Mouse (Mus musculus) kidney, postnatal 14 days (tissue): ENCODE measurements around the gene Oosp1.

ENCODE experiments used
- DNase-seq: peaks from one replicate; pipeline ENCODE4 v3.0.0; 2022; ENCODE audit warnings: mixed read lengths

Gene Oosp1

GRCm38 (mm10) chr19:11690839-11691238 lies at the start of gene Oosp1:
TSS of gene Oosp1 (minus strand) at chr19:11691150.
- no peak for DNase-seq

- DNase-seq, result no peak
Observed at GRCm38 (mm10) chr19:11736455-11736854, 45.5 kb upstream of the Oosp1 start.

GRCm38 (mm10) chr19:11730278-11730677 lies 39.3 kb upstream of the Oosp1 start:
- no peak for DNase-seq

GRCm38 (mm10) chr19:11727304-11727703 lies 36.4 kb upstream of the Oosp1 start:
- no peak for DNase-seq

GRCm38 (mm10) chr19:11725915-11726314 lies 35.0 kb upstream of the Oosp1 start:
- no peak for DNase-seq

GRCm38 (mm10) chr19:11724275-11724674 lies 33.3 kb upstream of the Oosp1 start:
- DNase-seq, result no peak

- DNase-seq, result no peak
Observed at GRCm38 (mm10) chr19:11723870-11724269, 32.9 kb upstream of the Oosp1 start.

GRCm38 (mm10) chr19:11720071-11720470 lies 29.1 kb upstream of the Oosp1 start:
- no peak for DNase-seq

- no peak for DNase-seq
Observed at GRCm38 (mm10) chr19:11712451-11712850, 21.5 kb upstream of the Oosp1 start.

- no peak for DNase-seq
Observed at GRCm38 (mm10) chr19:11698342-11698741, 7.4 kb upstream of the Oosp1 start.

GRCm38 (mm10) chr19:11696755-11697154 lies 5.8 kb upstream of the Oosp1 start, which contains the start of gene Oosp3:
TSS of gene Oosp3 (plus strand) at chr19:11697055.
- no peak for DNase-seq

GRCm38 (mm10) chr19:11691454-11691853 lies 504 bp upstream of the Oosp1 start:
- DNase-seq, result no peak

- no peak for DNase-seq
Observed at GRCm38 (mm10) chr19:11661562-11661961, 29.4 kb downstream of the Oosp1 start.

GRCm38 (mm10) chr19:11660459-11660858 lies 30.5 kb downstream of the Oosp1 start, which contains the start of gene Oosp2:
TSS of gene Oosp2 (minus strand) at chr19:11660559.
- no peak for DNase-seq

- no peak for DNase-seq
Observed at GRCm38 (mm10) chr19:11659142-11659541, 31.8 kb downstream of the Oosp1 start.

- DNase-seq, result no peak
Observed at GRCm38 (mm10) chr19:11649564-11649963, 41.4 kb downstream of the Oosp1 start.

- DNase-seq, result no peak
Observed at GRCm38 (mm10) chr19:11646166-11646565, 44.8 kb downstream of the Oosp1 start.

GRCm38 (mm10) chr19:11640732-11641131 lies 50.2 kb downstream of the Oosp1 start, which contains the start of gene Ms4a3:
TSS of gene Ms4a3 (minus strand) at chr19:11640851.
- DNase-seq, result no peak

- no peak for DNase-seq
Observed at GRCm38 (mm10) chr19:11639038-11639437, 51.9 kb downstream of the Oosp1 start.

GRCm38 (mm10) chr19:11635572-11635971 lies 55.4 kb downstream of the Oosp1 start:
- DNase-seq, result no peak

- DNase-seq, result no peak
Observed at GRCm38 (mm10) chr19:11634330-11634729, 56.6 kb downstream of the Oosp1 start.

GRCm38 (mm10) chr19:11633732-11634131 lies 57.2 kb downstream of the Oosp1 start:
- DNase-seq, result no peak

GRCm38 (mm10) chr19:11625231-11625630 lies 65.7 kb downstream of the Oosp1 start:
- no peak for DNase-seq

GRCm38 (mm10) chr19:11624800-11625199 lies 66.2 kb downstream of the Oosp1 start:
- DNase-seq, result no peak

GRCm38 (mm10) chr19:11623551-11623950 lies 67.4 kb downstream of the Oosp1 start, which contains the start of gene Ms4a2:
TSS of gene Ms4a2 (minus strand) at chr19:11623719.
- DNase-seq, result no peak
